Comparison of ENCODE assay signal across 28 mouse cellular contexts in genomic region chr7:26800104-26800503, GRCm38 (mm10). TPM values are rescaled to one million over a fixed set of nuclear protein-coding genes. Genes with fewer than 3 reads are reported as not detected.
DNase-seq lines count a peak whose midpoint lies in the region; ATAC-seq and TF ChIP-seq lines count a peak whose summit lies in the region.
"Had no signal": no experiment of that assay in that cellular context is flagged by ENCODE, and none has a peak within 500 bp of the region (broad histone marks: within the 10 kb centered on the region; RNA-seq: fewer than 3 reads in every experiment).

No protein-coding gene starts in this region.

- no peaks in the 10 kb centered on the region for H3K27me3 ChIP-seq in megakaryocyte, embryonic 14.5 days (replicated peaks)
- no peaks in the 10 kb centered on the region for H3K27me3 ChIP-seq in ES-Bruce4 (ENCODE audit: control insufficient read depth, insufficient read depth, low read length, poor library complexity, severe bottlenecking)
- H3K27me3 ChIP-seq in heart, adult 2 months (ENCODE audit: control insufficient read depth, insufficient read depth, low read length): no peaks in the 10 kb centered on the region
- H3K27me3 ChIP-seq: forebrain, embryonic 13.5 days; hindbrain, embryonic 12.5 days had no signal

- TF ChIP-seq POLR2A in ES-Bruce4 (IDR thresholded peaks at IDR 0.05; ENCODE audit: insufficient read depth, low read length): no peak
- no peak for TF ChIP-seq POLR2A in heart, adult 2 months (IDR thresholded peaks at IDR 0.05; ENCODE audit: insufficient read depth, low read depth, low read length)

- peak overlapping the region; percentile 75 for H3K27ac ChIP-seq in ES-Bruce4 (ENCODE audit: insufficient read depth, low read length)
- H3K27ac ChIP-seq in heart, adult 2 months: no peak overlapping the region
- H3K27ac ChIP-seq: embryonic facial prominence, embryonic 10.5 days; forebrain, embryonic 13.5 days; heart, embryonic 10.5 days; hindbrain, embryonic 12.5 days; layer of hippocampus, adult 2 months had no signal

- peaks cover 4% of the 10 kb centered on the region for H3K4me1 ChIP-seq in megakaryocyte, embryonic 14.5 days
- H3K4me1 ChIP-seq in ES-Bruce4 (ENCODE audit: control insufficient read depth, insufficient read depth, low read length): no peaks in the 10 kb centered on the region
- no peaks in the 10 kb centered on the region for H3K4me1 ChIP-seq in heart, adult 2 months (ENCODE audit: control insufficient read depth, insufficient read depth, low read length)
- H3K4me1 ChIP-seq: embryonic facial prominence, embryonic 10.5 days; forebrain, embryonic 13.5 days; heart, embryonic 10.5 days; hindbrain, embryonic 12.5 days had no signal

- H3K9me3 ChIP-seq in megakaryocyte, embryonic 14.5 days: peaks cover 14% of the 10 kb centered on the region; the same call in 1 of the 2 replicates
- peaks cover 3% of the 10 kb centered on the region; the same call in 1 of the 2 replicates for H3K9me3 ChIP-seq in ES-Bruce4 (replicated peaks; ENCODE audit: control insufficient read depth, insufficient read depth, low read length, poor library complexity, severe bottlenecking)
- H3K9me3 ChIP-seq: forebrain, embryonic 13.5 days; heart, embryonic 10.5 days had no signal

- peak; percentile 18 for DNase-seq in adrenal gland, adult 8-10 months
- DNase-seq in c-Kit-positive CD71-positive TER-119-positive erythroid progenitor cells, embryonic 14.5 days (ENCODE audit: low spot score): peak; percentile 2
- DNase-seq in heart, adult 2 months: no peak
- DNase-seq in thymus, postnatal 0 days (ENCODE audit: low spot score): no peak
- DNase-seq: cerebellum, adult 8-10 months; gastrocnemius, postnatal 36 days; kidney, adult 8-10 months; kidney, postnatal 14 days; liver; lung, adult 18-20 months; lung, postnatal 36 days; thymus, postnatal 4 days had no signal

- H3K79me2 ChIP-seq in heart, adult 2 months (replicated peaks; ENCODE audit: control insufficient read depth, insufficient read depth, low read length): no peaks in the 10 kb centered on the region

- TF ChIP-seq CTCF in ES-Bruce4 (IDR thresholded peaks at IDR 0.05; ENCODE audit: low read depth, low read length): no peak
- no peak for TF ChIP-seq CTCF in heart, adult 2 months (IDR thresholded peaks at IDR 0.05)

- TF ChIP-seq EP300 in ES-Bruce4 (IDR thresholded peaks at IDR 0.05; ENCODE audit: insufficient read depth, low read depth, low read length): 0 out of 2 replicates have a peak, but pooled peaks have one; percentile 45
- no peak for TF ChIP-seq EP300 in heart, adult 2 months (IDR thresholded peaks at IDR 0.05; ENCODE audit: insufficient read depth, low read depth, low read length)

- intact Hi-C loops in heart, adult 2 months (cut with DNase I): no loop called here

- no peaks in the 10 kb centered on the region for H3K36me3 ChIP-seq in megakaryocyte, embryonic 14.5 days (replicated peaks; ENCODE audit: low read length)
- H3K36me3 ChIP-seq in ES-Bruce4 (ENCODE audit: control insufficient read depth, insufficient read depth, low read length, poor library complexity, severe bottlenecking): no peaks in the 10 kb centered on the region
- no peaks in the 10 kb centered on the region for H3K36me3 ChIP-seq in heart, adult 2 months (ENCODE audit: control insufficient read depth, insufficient read depth, low read length)
- H3K36me3 ChIP-seq: embryonic facial prominence, embryonic 10.5 days; heart, embryonic 10.5 days; hindbrain, embryonic 12.5 days had no signal

- H3K9ac ChIP-seq in ES-Bruce4 (ENCODE audit: low read depth, poor library complexity, severe bottlenecking): no peak overlapping the region
- no peak overlapping the region for H3K9ac ChIP-seq in heart, adult 2 months (ENCODE audit: low read depth, low read length)
- H3K9ac ChIP-seq: forebrain, embryonic 13.5 days; hindbrain, embryonic 12.5 days had no signal

- peak overlapping the region; percentile 70 for H3K4me3 ChIP-seq in megakaryocyte, embryonic 14.5 days (replicated peaks)
- H3K4me3 ChIP-seq in ES-Bruce4 (ENCODE audit: low read depth, low read length): no peak overlapping the region
- no peak overlapping the region for H3K4me3 ChIP-seq in heart, adult 2 months
- H3K4me3 ChIP-seq: embryonic facial prominence, embryonic 10.5 days; forebrain, embryonic 13.5 days; heart, embryonic 10.5 days; hindbrain, embryonic 12.5 days; layer of hippocampus, adult 2 months had no signal

- ATAC-seq in megakaryocyte, adult 5-6 weeks (ENCODE audit: poor library complexity, severe bottlenecking): no peak
- ATAC-seq: forebrain, embryonic 13.5 days had no signal

RNA-seq across cellular contexts. Expression of gene Cyp2g1, which starts 8.6 kb away (rescaled TPM):
- not detected in 2 replicates for polyA plus RNA-seq in megakaryocyte, embryonic 14.5 days (2012; ENCODE audit: insufficient read depth, low replicate concordance)
- not detected in 2 replicates for total RNA-seq in megakaryocyte, adult 5-6 weeks (2015)
- not detected in 2 replicates for total RNA-seq in megakaryocyte, adult 5-6 weeks (2017)
- polyA plus RNA-seq in ES-Bruce4 (2011; ENCODE audit: insufficient read depth, insufficient read length, low read depth, missing spikeins): not detected in 2 replicates
- under 1 TPM in 1 of 4 experiments, not detected in 3; 0.31 TPM for total RNA-seq in adrenal gland, adult 8-10 months (2022)
- total RNA-seq in heart, adult 2 months (2021): not detected
- polyA plus RNA-seq in heart, adult 2 months (2012; rRNA removed): not detected in 2 replicates
- polyA plus RNA-seq in thymus, postnatal 0 days (2015; fragmentation: Nextera tagmentation; extraction: Ambion mirVana): 0.18 and 0.36 TPM in 2 replicates
- total RNA-seq: common myeloid progenitor, adult 5-6 weeks; gastrocnemius, postnatal 36 days; layer of hippocampus, adult 2 months; left cerebral cortex, postnatal 36 days; monocyte, adult 5-6 weeks had no signal
- polyA plus RNA-seq: embryonic facial prominence, embryonic 10.5 days; forebrain, embryonic 13.5 days; heart, embryonic 10.5 days; heart, postnatal 0 days; hindbrain, embryonic 12.5 days; midbrain, embryonic 11.5 days; neural tube, embryonic 11.5 days; small intestine, adult 2 months; testis, adult 2 months had no signal

RNA-seq across cellular contexts. Expression of gene Cyp2a5, which starts 35.0 kb away (rescaled TPM):
- polyA plus RNA-seq in megakaryocyte, embryonic 14.5 days (2012; ENCODE audit: insufficient read depth, low replicate concordance): not detected in 2 replicates
- not detected in 2 replicates for total RNA-seq in megakaryocyte, adult 5-6 weeks (2015)
- total RNA-seq in megakaryocyte, adult 5-6 weeks (2017): not detected in 2 replicates
- not detected in 2 replicates for polyA plus RNA-seq in ES-Bruce4 (2011; ENCODE audit: insufficient read depth, insufficient read length, low read depth, missing spikeins)
- 1 to 10 TPM in 2 of 4 experiments, not detected in 2; 1.1 to 1.7 TPM for total RNA-seq in adrenal gland, adult 8-10 months (2022)
- not detected for total RNA-seq in heart, adult 2 months (2021)
- 0.64 and 35.7 TPM in 2 replicates for polyA plus RNA-seq in heart, adult 2 months (2012; rRNA removed)
- polyA plus RNA-seq in thymus, postnatal 0 days (2015; fragmentation: Nextera tagmentation; extraction: Ambion mirVana): 2.3 and 3.0 TPM in 2 replicates
- total RNA-seq: common myeloid progenitor, adult 5-6 weeks; gastrocnemius, postnatal 36 days; left cerebral cortex, postnatal 36 days; monocyte, adult 5-6 weeks had no signal
- polyA plus RNA-seq: embryonic facial prominence, embryonic 10.5 days; forebrain, embryonic 13.5 days; heart, embryonic 10.5 days; heart, postnatal 0 days; midbrain, embryonic 11.5 days; neural tube, embryonic 11.5 days; small intestine, adult 2 months had no signal

RNA-seq across cellular contexts. Expression of gene Cyp2b19, which starts 43.2 kb away (rescaled TPM):
- polyA plus RNA-seq in megakaryocyte, embryonic 14.5 days (2012; ENCODE audit: insufficient read depth, low replicate concordance): 0.64 TPM in 1 of 2 replicates, not detected in the other
- not detected in 2 replicates for total RNA-seq in megakaryocyte, adult 5-6 weeks (2015)
- not detected in 2 replicates for total RNA-seq in megakaryocyte, adult 5-6 weeks (2017)
- polyA plus RNA-seq in ES-Bruce4 (2011; ENCODE audit: insufficient read depth, insufficient read length, low read depth, missing spikeins): not detected in 2 replicates
- total RNA-seq in adrenal gland, adult 8-10 months (2022): not detected
- not detected for total RNA-seq in heart, adult 2 months (2021)
- not detected in 2 replicates for polyA plus RNA-seq in heart, adult 2 months (2012; rRNA removed)
- 0.07 TPM in 1 of 2 replicates, not detected in the other for polyA plus RNA-seq in thymus, postnatal 0 days (2015; fragmentation: Nextera tagmentation; extraction: Ambion mirVana)
- total RNA-seq: common myeloid progenitor, adult 5-6 weeks; gastrocnemius, postnatal 36 days; layer of hippocampus, adult 2 months; left cerebral cortex, postnatal 36 days; monocyte, adult 5-6 weeks had no signal
- polyA plus RNA-seq: heart, embryonic 10.5 days; heart, postnatal 0 days; neural tube, embryonic 11.5 days; small intestine, adult 2 months had no signal

Comparison
In these comparisons a context has a peak if more than half of its experiments do, and no peak if none do; other contexts are left out.
1. DNase-seq: peak in adrenal gland, adult 8-10 months (single experiment) and c-Kit-positive CD71-positive TER-119-positive erythroid progenitor cells, embryonic 14.5 days (single experiment); none in heart, adult 2 months (0 of 2) and thymus, postnatal 0 days (single experiment).